Mouse (Mus musculus) embryonic fibroblast, embryonic 13.5 days (primary cell): ENCODE data around the gene Nags.
A peak's percentile ranks its signal among the peaks of the same experiment; 100 is the strongest.

Experiments used
- CTCF ChIP-seq: IDR thresholded peaks from 2 replicates; pipeline ENCODE4 v1.5.1; 2011; ENCODE audit warnings: mild to moderate bottlenecking, control low read depth, low read length, moderate library complexity, borderline replicate concordance; ENCODE audit not compliant: insufficient read depth
- POLR2A ChIP-seq: IDR thresholded peaks from 2 replicates; pipeline ENCODE4 v1.6.1; 2011; ENCODE audit warnings: low read depth, mild to moderate bottlenecking, control low read depth, low read length, moderate library complexity

DNA sequence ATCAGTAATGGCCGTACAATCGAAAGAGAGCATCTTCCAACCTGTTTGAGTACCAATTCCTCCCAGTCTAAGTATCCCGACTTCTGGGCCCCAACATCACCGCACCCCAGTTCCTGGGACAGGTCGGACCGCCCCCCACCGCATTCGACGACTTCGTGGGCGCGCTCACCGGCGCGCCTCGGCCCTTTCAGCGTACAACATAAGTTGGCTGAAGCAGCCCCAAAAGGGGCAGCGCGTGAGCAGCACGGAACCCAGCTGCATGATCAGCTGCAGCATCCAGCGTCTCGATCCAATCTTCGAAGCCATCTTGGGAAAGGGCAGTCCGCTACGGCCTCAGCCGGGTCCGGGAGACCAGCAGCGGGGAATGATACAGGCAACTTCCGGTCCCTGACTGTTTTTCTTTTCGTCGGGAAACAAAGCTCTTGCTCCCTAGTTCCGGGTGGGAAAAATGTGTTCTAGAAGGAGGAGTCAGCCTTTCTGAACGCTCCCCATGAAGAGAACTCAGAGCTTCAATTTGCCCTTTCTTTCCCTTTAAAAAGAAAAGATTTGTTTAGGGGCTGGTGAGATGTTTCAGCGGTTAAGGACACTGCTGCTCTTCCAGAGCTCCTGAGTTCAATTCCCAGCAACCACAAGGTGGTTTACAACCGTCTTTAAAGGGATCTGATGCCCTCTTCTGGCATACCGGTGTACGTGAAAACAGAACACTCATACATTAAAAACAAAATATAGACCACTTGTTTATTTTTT, 10.9 kb downstream of the Nags start, which contains the start of gene Tmem101:
- TF ChIP-seq CTCF (no peak), POLR2A (peak; percentile 84)
